Mouse (Mus musculus): ENCODE data around the gene Srp14. TPM values are rescaled to one million over a fixed set of nuclear protein-coding genes. Genes with fewer than 3 reads are reported as not detected.

Gene Srp14
- polyA plus RNA-seq, 1 experiment from 2014 or later = 255 TPM

- no peak for TF ChIP-seq CTCF (IDR thresholded peaks at IDR 0.05; ENCODE audit: low read depth)
- ATAC-seq (replicated peaks; ENCODE audit: low FRiP score, low read depth) (no peak), DNase-seq (ENCODE audit: low spot score) (no peak)
- H3K36me3 ChIP-seq (ENCODE audit: insufficient read depth, low read length) = peaks cover 29% of the 10 kb centered on the region
- no peak overlapping the region for H3K4me2 ChIP-seq (ENCODE audit: low read length)
- H3K4me3 ChIP-seq (replicated peaks; ENCODE audit: low read depth, low read length) = no peak overlapping the region
- 78% methylated on average over 5 of the region's 5 CpGs for WGBS
- no peaks in the 10 kb centered on the region for H3K4me1 ChIP-seq (replicated peaks; ENCODE audit: insufficient read depth, low read length)
- H3K27me3 ChIP-seq (ENCODE audit: insufficient read depth, low read length) = no peaks in the 10 kb centered on the region
- no peaks in the 10 kb centered on the region for H3K9me3 ChIP-seq (replicated peaks; ENCODE audit: low read length)
- H3K27ac ChIP-seq = no peak overlapping the region
- no peak overlapping the region for H3K9ac ChIP-seq (ENCODE audit: low read depth, low read length)
These were observed 16.0 kb downstream of the Srp14 start for GRCm38 (mm10) chr2:118463480-118463879.

- Histone ChIP-seq H3K27ac (no peak overlapping the region), H3K9ac (ENCODE audit: low read depth, low read length) (no peak overlapping the region), H3K4me1 (replicated peaks; ENCODE audit: insufficient read depth, low read length) (no peaks in the 10 kb centered on the region), H3K4me2 (ENCODE audit: low read length) (no peak overlapping the region), H3K27me3 (ENCODE audit: insufficient read depth, low read length) (no peaks in the 10 kb centered on the region), H3K9me3 (replicated peaks; ENCODE audit: low read length) (no peaks in the 10 kb centered on the region), H3K36me3 (ENCODE audit: insufficient read depth, low read length) (peaks cover 28% of the 10 kb centered on the region), H3K4me3 (replicated peaks; ENCODE audit: low read depth, low read length) (no peak overlapping the region)
- no peak for TF ChIP-seq CTCF (IDR thresholded peaks at IDR 0.05; ENCODE audit: low read depth)
- WGBS = 75% methylated on average over 16 of the region's 16 CpGs
- no peak for DNase-seq (ENCODE audit: low spot score)
- no peak for ATAC-seq (replicated peaks; ENCODE audit: low FRiP score, low read depth)
These were observed 17.9 kb downstream of the Srp14 start for GRCm38 (mm10) chr2:118461480-118462165.

DNA sequence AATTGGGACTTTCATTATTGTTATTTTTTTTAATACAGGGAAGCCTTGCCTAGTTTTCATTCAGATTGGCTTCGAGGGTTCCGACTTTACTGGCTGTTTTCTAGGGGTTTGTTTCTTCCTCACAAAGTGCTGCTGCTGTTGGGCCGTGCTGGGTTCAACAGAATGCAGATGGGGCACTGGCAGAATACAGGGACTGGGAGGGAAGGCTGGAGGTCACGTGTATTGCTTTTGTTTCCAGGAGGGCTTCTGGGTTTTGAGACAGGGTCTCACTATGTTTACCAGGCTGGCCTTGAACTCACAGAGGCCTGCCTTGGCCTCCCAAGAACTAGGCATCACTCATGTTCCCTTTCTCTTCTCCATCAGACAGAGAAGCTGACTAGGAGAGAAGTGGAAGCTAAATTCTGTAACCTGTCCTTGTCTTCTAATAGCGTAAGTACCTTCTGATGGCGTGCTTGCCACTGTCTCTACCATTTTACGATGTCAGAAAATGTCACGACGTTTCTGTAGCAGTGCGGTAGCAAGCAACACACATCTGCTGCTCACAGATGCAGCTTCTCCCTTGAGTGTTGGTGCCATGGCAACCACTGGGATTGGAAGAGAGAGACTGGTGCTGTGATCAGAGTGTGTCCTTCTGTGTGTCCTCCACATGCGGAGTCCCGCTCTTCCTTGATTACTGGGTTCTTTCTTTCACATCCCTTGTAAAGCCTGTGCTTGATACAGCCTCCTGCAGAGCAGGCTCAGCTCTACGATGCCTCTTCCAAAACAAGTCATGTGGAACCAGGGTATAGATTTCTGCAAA, 21.8 kb downstream of the Srp14 start:
- Histone ChIP-seq H3K9ac (ENCODE audit: low read depth, low read length) (no peak overlapping the region), H3K27ac (no peak overlapping the region), H3K4me2 (ENCODE audit: low read length) (no peak overlapping the region), H3K27me3 (ENCODE audit: insufficient read depth, low read length) (no peaks in the 10 kb centered on the region), H3K36me3 (ENCODE audit: insufficient read depth, low read length) (peaks cover 16% of the 10 kb centered on the region), H3K4me3 (replicated peaks; ENCODE audit: low read depth, low read length) (no peak overlapping the region), H3K9me3 (replicated peaks; ENCODE audit: low read length) (no peaks in the 10 kb centered on the region), H3K4me1 (replicated peaks; ENCODE audit: insufficient read depth, low read length) (no peaks in the 10 kb centered on the region)
- DNase-seq (ENCODE audit: low spot score) = no peak
- TF ChIP-seq CTCF (IDR thresholded peaks at IDR 0.05; ENCODE audit: low read depth) = no peak
- WGBS = 88% methylated on average over 13 of the region's 13 CpGs
- no peak for ATAC-seq (replicated peaks; ENCODE audit: low FRiP score, low read depth)

DNA sequence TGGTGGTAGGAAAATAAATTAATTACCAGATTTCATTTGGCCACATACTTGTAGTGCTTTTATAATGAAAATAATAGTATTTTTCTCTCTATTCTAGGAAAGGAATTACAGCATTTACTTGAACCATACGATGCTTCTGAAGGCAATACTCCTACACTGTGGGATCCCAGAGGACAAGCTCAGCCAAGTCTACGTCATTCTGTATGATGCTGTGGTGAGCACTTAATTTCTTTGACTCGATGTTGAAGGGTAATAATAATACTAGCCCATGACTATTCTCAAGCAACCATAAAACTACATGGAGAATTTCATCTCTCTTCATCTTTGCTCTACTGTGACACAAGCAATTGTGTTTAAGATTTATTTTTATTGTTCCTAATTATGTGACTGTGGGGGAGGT, 22.5 kb downstream of the Srp14 start:
- Histone ChIP-seq H3K9me3 (replicated peaks; ENCODE audit: low read length) (no peaks in the 10 kb centered on the region), H3K36me3 (ENCODE audit: insufficient read depth, low read length) (peaks cover 13% of the 10 kb centered on the region), H3K4me2 (ENCODE audit: low read length) (no peak overlapping the region), H3K27me3 (ENCODE audit: insufficient read depth, low read length) (no peaks in the 10 kb centered on the region), H3K4me1 (replicated peaks; ENCODE audit: insufficient read depth, low read length) (no peaks in the 10 kb centered on the region), H3K27ac (no peak overlapping the region), H3K4me3 (replicated peaks; ENCODE audit: low read depth, low read length) (no peak overlapping the region), H3K9ac (ENCODE audit: low read depth, low read length) (no peak overlapping the region)
- ATAC-seq (replicated peaks; ENCODE audit: low FRiP score, low read depth) (no peak), DNase-seq (ENCODE audit: low spot score) (no peak)
- TF ChIP-seq CTCF (IDR thresholded peaks at IDR 0.05; ENCODE audit: low read depth) = no peak
- WGBS = 87% methylated on average over 3 of the region's 3 CpGs

DNA sequence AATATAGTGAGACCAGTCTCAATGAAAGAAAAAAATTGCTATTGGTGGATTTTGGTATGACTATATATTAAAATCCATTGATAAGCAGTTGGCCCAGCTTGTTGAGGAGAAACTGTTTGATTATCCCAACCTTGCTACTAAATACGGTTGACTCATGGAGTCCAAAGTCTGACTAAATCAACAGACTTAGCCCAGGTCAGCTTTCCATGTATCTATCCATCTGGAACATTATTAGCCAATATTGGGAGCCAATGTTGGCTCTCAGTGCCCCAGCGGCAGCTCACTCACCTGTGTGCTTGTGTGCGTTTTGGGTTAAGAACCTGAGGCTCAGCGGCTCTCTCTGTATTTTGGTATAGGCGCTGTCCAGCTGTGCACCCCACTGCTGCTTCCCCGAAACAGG, 28.5 kb downstream of the Srp14 start:
- Histone ChIP-seq H3K9me3 (replicated peaks; ENCODE audit: low read length) (no peaks in the 10 kb centered on the region), H3K27me3 (ENCODE audit: insufficient read depth, low read length) (no peaks in the 10 kb centered on the region), H3K4me1 (replicated peaks; ENCODE audit: insufficient read depth, low read length) (no peaks in the 10 kb centered on the region), H3K4me3 (replicated peaks; ENCODE audit: low read depth, low read length) (no peak overlapping the region), H3K9ac (ENCODE audit: low read depth, low read length) (no peak overlapping the region), H3K27ac (no peak overlapping the region), H3K4me2 (ENCODE audit: low read length) (no peak overlapping the region), H3K36me3 (ENCODE audit: insufficient read depth, low read length) (0 out of 2 replicates have a peak, but pooled peaks cover 10% of the 10 kb centered on the region)
- DNase-seq (ENCODE audit: low spot score) (no peak), ATAC-seq (replicated peaks; ENCODE audit: low FRiP score, low read depth) (no peak)
- WGBS = 93% methylated on average over 6 of the region's 6 CpGs
- no peak for TF ChIP-seq CTCF (IDR thresholded peaks at IDR 0.05; ENCODE audit: low read depth)

DNA sequence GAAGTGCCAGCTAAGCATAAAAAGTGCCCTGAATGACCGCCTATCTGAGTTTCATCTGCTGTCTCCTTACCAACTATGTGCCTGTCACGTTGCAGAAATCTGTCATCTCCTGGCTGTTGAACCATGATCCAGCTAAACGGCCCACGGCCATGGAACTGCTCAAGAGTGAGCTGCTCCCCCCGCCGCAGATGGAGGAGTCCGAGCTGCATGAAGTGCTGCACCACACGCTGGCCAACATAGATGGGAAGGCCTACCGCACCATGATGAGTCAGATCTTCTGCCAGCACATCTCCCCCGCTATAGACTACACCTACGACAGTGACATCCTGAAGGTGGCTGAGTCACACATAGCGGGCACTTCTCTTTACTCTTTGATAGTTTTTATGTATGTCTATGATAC, 31.3 kb downstream of the Srp14 start:
- Histone ChIP-seq H3K9me3 (replicated peaks; ENCODE audit: low read length) (no peaks in the 10 kb centered on the region), H3K27ac (no peak overlapping the region), H3K4me1 (replicated peaks; ENCODE audit: insufficient read depth, low read length) (no peaks in the 10 kb centered on the region), H3K4me2 (ENCODE audit: low read length) (no peak overlapping the region), H3K4me3 (replicated peaks; ENCODE audit: low read depth, low read length) (no peak overlapping the region), H3K27me3 (ENCODE audit: insufficient read depth, low read length) (no peaks in the 10 kb centered on the region), H3K36me3 (ENCODE audit: insufficient read depth, low read length) (peaks cover 19% of the 10 kb centered on the region), H3K9ac (ENCODE audit: low read depth, low read length) (no peak overlapping the region)
- no peak for ATAC-seq (replicated peaks; ENCODE audit: low FRiP score, low read depth)
- WGBS = 66% methylated on average over 12 of the region's 12 CpGs
- no peak for DNase-seq (ENCODE audit: low spot score)
- TF ChIP-seq CTCF (IDR thresholded peaks at IDR 0.05; ENCODE audit: low read depth) = no peak

Measured in kidney, postnatal 0 days (tissue).